Mouse (Mus musculus) embryonic stem cell, embryonic (primary cell): ENCODE measurements around the gene Cd2.

Source experiments
- CTCF ChIA-PET, 4 experiments: fragments of 300-600 bp in 2 of 4; fragments of 350-600 bp in 2 of 4; sonication (Branson Sonifier 250); formaldehyde crosslinking; loops; one replicate each; lab custom pipeline; 2022; ENCODE audit warnings: inconsistent platforms in 2 of 4; lab: Charles Lee
- POLR2A ChIA-PET, 4 experiments: fragments of 300-600 bp in 2 of 4; fragments of 350-600 bp in 2 of 4; sonication (Branson Sonifier 250); formaldehyde crosslinking; loops; one replicate each; lab custom pipeline; 2022; ENCODE audit warnings: antibody characterized with exemption in 4 of 4, inconsistent platforms in 1 of 4; lab: Charles Lee

Gene Cd2

DNA sequence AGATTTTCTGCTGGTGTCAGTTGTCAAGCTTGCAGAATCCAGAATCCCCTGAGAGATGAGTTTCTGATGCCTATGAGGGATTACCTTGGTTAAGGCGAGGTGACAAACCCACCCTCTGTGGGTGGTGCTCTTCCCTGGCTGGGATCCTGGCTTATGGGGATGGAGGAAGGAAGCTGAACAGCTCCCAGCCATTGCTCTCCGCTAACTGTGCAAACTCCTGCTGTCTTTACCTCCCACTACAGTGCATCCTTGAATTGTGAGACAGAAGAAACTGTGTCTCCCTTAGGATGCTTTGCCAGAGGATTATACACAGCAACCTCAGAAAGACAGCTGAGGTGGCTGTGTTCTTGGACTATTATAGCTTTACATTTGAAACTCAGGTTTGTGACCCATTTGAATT lies 28.8 kb downstream of the Cd2 start:
- ChIA-PET POLR2A (interaction anchor here in 2 of 4 experiments (0.6 to 0.7 kb wide), 2 partner anchors 32 to 119 kb away, joined by 3 to 6 read pairs; no protein-coding TSS in a partner anchor), CTCF (interaction anchor here in 2 of 4 experiments (0.6 to 0.9 kb wide), 4 partner anchors 21 to 1160 kb away, joined by 3 to 10 read pairs (median 4); no protein-coding TSS in a partner anchor)

- CTCF ChIA-PET = no interaction called here
- POLR2A ChIA-PET = interaction anchor here in 1 of 4 experiments (0.5 kb wide), 1 partner anchor 16 kb away, joined by 3 read pairs; no protein-coding TSS in a partner anchor
These were observed 31.6 kb downstream of the Cd2 start for GRCm38 (mm10) chr3:101256090-101256489.

- CTCF ChIA-PET = no interaction called here
- POLR2A ChIA-PET = interaction anchor here in 2 of 4 experiments (0.6 to 1.1 kb wide), 3 partner anchors 28 to 548 kb away, joined by 3 to 4 read pairs (median 3); no protein-coding TSS in a partner anchor
These were observed 35.6 kb downstream of the Cd2 start for GRCm38 (mm10) chr3:101252141-101252540.

GRCm38 (mm10) chr3:101249846-101250245 lies 37.9 kb downstream of the Cd2 start:
- CTCF ChIA-PET = no interaction called here
- POLR2A ChIA-PET = no interaction called here

- CTCF ChIA-PET = no interaction called here
- POLR2A ChIA-PET = no interaction called here
These were observed 42.5 kb downstream of the Cd2 start for GRCm38 (mm10) chr3:101245212-101245611.

- POLR2A ChIA-PET = interaction anchor here in 1 of 4 experiments (1.4 to 1.8 kb wide), 2 partner anchors 38 to 79 kb away, joined by 4 to 9 read pairs; no protein-coding TSS in a partner anchor
These were observed 44.7 kb downstream of the Cd2 start for GRCm38 (mm10) chr3:101243002-101243401.

GRCm38 (mm10) chr3:101241866-101242265 lies 45.9 kb downstream of the Cd2 start:
- POLR2A ChIA-PET = interaction anchor here in 2 of 4 experiments (0.6 kb wide), 3 partner anchors 40 to 271 kb away, joined by 3 to 6 read pairs (median 3); no protein-coding TSS in a partner anchor
- CTCF ChIA-PET = interaction anchor here in 1 of 4 experiments (0.7 kb wide), 1 partner anchor 278 kb away, joined by 3 read pairs; no protein-coding TSS in a partner anchor

More at GRCm38 (mm10) chr3:101243002-101243401, 44.7 kb downstream of the Cd2 start:
- CTCF ChIA-PET = no interaction called here

DNA sequence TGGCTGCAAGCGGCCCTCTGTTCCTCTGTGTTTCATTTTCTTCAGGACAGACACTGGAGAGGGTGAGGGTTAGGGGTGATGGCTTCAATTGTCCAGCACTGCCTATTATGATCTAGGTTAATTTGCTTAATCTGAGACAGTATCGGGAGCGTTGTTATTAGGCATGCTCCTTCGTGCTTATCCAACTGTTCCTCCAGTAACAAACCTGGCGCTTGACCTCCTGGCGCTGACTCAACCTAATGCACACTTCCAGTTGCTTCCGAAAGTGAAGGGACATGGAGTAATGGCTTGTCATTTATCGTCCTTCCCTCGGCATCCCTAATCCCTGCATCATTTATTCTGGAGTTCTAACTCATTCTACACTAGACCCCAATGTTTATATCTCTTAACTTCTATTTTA lies 46.9 kb downstream of the Cd2 start:
- ChIA-PET CTCF (no interaction called here), POLR2A (no interaction called here)

- POLR2A ChIA-PET = interaction anchor here in 1 of 4 experiments (1.2 kb wide), 1 partner anchor 76 kb away, joined by 4 read pairs; no protein-coding TSS in a partner anchor
- CTCF ChIA-PET = interaction anchor here in 1 of 4 experiments (1.2 kb wide), 1 partner anchor 56 kb away, joined by 3 read pairs; no protein-coding TSS in a partner anchor
These were observed 48.5 kb downstream of the Cd2 start for GRCm38 (mm10) chr3:101239236-101239635.

DNA sequence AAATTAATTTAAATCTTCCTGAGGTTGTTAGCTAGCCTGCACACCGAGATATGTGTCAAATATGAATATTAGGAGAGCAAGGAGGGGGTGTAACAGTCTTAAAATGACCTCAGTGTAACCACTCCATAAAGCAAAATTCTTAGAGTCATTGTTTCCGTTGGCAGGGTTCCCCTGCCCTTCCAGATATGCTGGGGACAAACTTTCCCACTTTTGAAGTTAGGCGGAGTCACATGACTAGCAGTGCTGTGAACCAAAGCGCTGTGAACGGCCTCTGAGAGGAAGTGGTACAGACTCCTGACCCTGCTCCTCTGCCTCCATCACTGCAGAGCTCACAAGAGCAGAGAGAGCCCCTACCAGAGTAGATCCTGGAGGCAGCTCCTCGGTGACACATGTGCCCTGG lies 49.0 kb downstream of the Cd2 start:
- ChIA-PET POLR2A (interaction anchor here in 1 of 4 experiments (1.2 kb wide), 1 partner anchor 76 kb away, joined by 4 read pairs; no protein-coding TSS in a partner anchor), CTCF (interaction anchor here in 2 of 4 experiments (0.6 to 1.2 kb wide), 2 partner anchors 56 to 490 kb away, joined by 3 read pairs; no protein-coding TSS in a partner anchor)

DNA sequence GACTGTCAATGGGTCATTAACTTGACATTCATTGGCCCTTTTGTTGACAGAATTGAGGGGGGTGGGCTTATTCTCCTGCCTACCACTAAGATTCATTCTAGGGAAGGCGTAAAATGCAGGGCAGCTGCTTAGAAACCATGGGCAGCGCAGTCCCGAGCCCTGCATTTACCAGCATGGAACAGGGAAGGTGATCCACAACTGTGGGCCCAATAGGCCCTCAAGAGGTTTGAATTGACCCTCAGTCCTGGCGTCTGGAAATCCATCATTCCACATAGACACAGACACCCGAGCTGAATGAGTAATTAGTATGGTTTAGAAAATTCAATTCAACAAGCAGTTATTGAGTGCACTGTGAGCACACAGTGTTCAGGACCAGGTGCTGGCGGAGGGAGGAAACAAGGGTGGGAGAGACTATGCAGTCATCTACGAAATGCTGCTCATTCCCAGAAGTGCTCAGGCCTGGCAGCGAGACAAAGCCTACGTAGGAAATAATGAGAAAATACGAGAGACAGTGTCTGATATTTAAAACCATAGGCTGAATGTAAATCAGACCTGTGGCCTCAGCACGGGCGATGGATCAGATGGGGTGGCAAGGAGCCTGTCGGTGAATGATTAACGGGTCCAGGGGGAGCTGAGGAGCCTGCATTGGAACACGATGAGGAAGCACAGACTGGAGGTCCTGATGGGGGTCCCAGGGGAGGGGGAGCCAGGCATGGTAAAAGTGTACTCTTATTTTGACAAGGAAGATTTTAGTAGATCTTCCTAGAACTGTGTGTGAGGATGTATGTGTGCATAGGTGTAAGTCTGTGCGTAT lies 50.5 kb downstream of the Cd2 start:
- ChIA-PET POLR2A (interaction anchor here in 2 of 4 experiments (0.5 to 0.9 kb wide), 2 partner anchors 35 to 73 kb away, joined by 3 read pairs; no protein-coding TSS in a partner anchor), CTCF (no interaction called here)

DNA sequence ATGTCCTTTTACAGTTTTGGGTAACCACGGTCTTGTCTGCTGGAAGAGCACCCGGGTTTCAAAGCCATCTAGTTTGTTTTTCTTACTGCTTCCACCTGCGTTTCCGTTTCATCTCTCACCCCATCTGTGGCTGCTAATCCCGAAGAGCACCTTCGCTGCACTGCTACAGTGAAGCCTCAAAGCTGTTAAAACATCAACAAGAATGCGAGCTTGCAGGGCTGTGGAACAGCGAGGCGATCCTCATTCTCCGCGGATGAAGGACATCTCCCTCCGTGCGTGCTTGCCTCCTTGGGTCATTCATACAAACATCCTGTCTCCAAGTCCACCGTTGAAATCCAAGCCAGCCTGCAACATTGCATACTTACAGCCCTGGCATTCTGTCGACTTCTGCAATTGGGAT lies 51.5 kb downstream of the Cd2 start:
- ChIA-PET POLR2A (interaction anchor here in 1 of 4 experiments (0.6 kb wide), 1 partner anchor 59 kb away, joined by 4 read pairs; no protein-coding TSS in a partner anchor), CTCF (interaction anchor here in 1 of 4 experiments (1.2 kb wide), 1 partner anchor 238 kb away, joined by 3 read pairs; no protein-coding TSS in a partner anchor)

DNA sequence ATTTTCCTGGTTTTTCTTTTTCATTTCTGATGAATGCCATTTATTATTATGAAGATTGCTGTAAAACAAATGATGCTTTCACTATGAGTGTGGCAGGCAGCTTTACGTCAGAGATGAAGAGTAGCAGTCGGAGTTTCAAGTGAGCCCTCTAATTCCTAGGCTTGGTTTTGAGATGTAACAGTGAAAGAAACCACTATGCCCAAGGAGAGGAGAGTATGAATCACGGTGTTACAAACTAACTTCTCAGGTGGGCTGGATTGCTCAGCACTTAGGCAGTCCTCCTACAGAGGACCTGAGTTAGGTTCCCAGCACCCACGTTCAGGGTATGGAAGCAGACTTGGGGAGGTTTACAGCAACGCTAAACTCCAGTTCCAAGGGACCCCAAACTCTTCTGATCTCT lies 52.4 kb downstream of the Cd2 start:
- ChIA-PET CTCF (interaction anchor here in 1 of 4 experiments (1.2 kb wide), 1 partner anchor 237 kb away, joined by 3 read pairs; no protein-coding TSS in a partner anchor), POLR2A (interaction anchor here in 1 of 4 experiments (0.6 kb wide), 1 partner anchor 16 kb away, joined by 14 read pairs; no protein-coding TSS in a partner anchor)

DNA sequence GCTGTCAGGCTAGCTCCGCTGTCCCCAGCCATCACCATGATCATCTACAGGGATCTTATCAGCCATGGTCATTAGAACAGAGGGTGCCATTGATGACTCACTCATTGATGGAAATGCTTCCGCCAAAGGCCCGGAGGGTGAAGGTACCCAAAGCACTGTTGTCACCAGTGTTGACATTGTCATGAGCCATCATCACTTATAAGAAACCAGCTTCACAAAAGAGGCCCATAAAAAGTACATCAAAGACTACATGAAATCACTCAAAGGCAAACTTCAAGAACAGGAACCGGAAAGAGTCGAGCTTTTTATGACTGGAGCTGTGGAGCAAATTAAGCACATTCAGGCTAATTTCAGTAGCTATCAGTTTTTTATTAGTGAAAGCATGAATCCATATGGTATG lies 54.3 kb downstream of the Cd2 start:
- ChIA-PET CTCF (interaction anchor here in 2 of 4 experiments (0.5 to 1.7 kb wide), 2 partner anchors 146 to 234 kb away, joined by 3 to 8 read pairs; no protein-coding TSS in a partner anchor), POLR2A (interaction anchor here in 1 of 4 experiments (0.7 to 1.5 kb wide), 5 partner anchors 9 to 182 kb away, joined by 3 to 4 read pairs (median 3); no protein-coding TSS in a partner anchor)

GRCm38 (mm10) chr3:101232570-101232969 lies 55.2 kb downstream of the Cd2 start:
- POLR2A ChIA-PET = interaction anchor here in 1 of 4 experiments (1.1 to 1.5 kb wide), 3 partner anchors 19 to 69 kb away, joined by 3 read pairs; no protein-coding TSS in a partner anchor

GRCm38 (mm10) chr3:101230201-101230600 lies 57.5 kb downstream of the Cd2 start:
- ChIA-PET CTCF (interaction anchor here in 1 of 4 experiments (0.7 kb wide), 1 partner anchor 482 kb away, joined by 3 read pairs; no protein-coding TSS in a partner anchor), POLR2A (interaction anchor here in 1 of 4 experiments (0.8 kb wide), 1 partner anchor 251 kb away, joined by 5 read pairs; no protein-coding TSS in a partner anchor)

More at GRCm38 (mm10) chr3:101232570-101232969, 55.2 kb downstream of the Cd2 start:
- CTCF ChIA-PET = interaction anchor here in 1 of 4 experiments (1.7 kb wide), 1 partner anchor 234 kb away, joined by 3 read pairs; no protein-coding TSS in a partner anchor

DNA sequence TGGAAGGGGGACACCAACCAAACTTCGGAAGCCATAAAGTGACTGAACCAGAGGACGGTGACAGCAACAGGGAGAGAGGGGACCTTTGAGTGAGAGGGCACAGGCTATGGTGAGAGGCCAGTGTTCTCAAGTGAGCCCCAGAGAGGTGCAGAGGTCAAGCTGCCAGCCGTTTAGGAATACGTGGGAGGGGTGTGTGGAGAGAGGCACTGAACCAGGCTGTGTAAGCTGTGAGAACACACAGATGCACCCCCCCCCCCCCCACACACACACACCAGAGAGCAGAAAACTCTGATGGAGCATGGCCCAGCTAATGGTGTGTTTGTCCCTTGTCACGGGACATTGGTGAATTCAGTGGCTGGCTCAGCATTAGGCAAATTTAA lies 58.2 kb downstream of the Cd2 start:
- ChIA-PET CTCF (interaction anchor here in 1 of 4 experiments (0.6 kb wide), 1 partner anchor 243 kb away, joined by 3 read pairs; no protein-coding TSS in a partner anchor), POLR2A (interaction anchor here in 1 of 4 experiments (0.6 kb wide), 1 partner anchor 12 kb away, joined by 4 read pairs; no protein-coding TSS in a partner anchor)
